Mouse (Mus musculus): ENCODE measurements around the gene Trim21. TPM values are rescaled to one million over a fixed set of nuclear protein-coding genes. Genes with fewer than 3 reads are reported as not detected.

The Trim21 gene
- polyA plus RNA-seq, 1 experiment from 2014 or later = 1.1 TPM

DNA sequence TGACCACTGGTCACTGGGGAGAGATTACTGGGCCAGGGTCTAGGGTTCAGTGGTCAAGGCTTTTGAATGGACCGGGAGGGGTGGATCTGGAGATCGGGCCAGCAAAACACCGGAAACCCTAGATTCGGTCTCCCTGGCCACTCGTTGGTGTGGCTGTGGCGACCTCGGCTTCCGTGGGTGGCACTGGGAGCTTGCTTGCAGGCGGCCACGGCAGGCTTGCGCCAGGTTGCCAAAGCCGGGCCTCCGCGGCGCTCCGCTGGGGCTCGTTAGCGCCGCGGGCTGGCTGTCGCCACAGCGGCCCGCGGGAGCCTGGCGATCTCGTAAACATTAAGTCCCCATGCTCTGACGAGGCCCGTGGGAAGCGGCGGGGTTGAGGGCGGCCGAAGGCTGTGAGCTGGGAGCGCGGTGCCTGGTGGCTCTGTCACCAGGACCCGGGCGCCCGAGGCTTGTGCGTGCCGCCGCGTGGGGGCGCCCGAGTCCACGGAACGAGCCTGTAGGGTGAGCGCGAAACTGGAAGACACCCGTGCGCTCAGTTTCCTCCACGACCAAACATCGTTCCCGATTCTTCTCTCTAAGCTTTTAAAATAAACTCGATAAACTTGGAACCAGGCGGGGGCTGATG, 52.4 kb downstream of the Trim21 start:
- Histone ChIP-seq H3K36me3 (ENCODE audit: control insufficient read depth, insufficient read depth, low read length) (no peaks in the 10 kb centered on the region), H3K27ac (replicated peaks; ENCODE audit: low read depth, low read length) (no peak overlapping the region), H3K4me1 (ENCODE audit: control insufficient read depth, insufficient read depth, low read length) (peaks cover 9% of the 10 kb centered on the region), H3K9me3 (ENCODE audit: control insufficient read depth, low read length) (no peaks in the 10 kb centered on the region), H3K9ac (ENCODE audit: low read depth, low read length) (peak overlapping the region; percentile 73), H3K4me3 (ENCODE audit: low read depth, low read length) (peak overlapping the region; percentile 49), H3K4me2 (ENCODE audit: low read depth, low read length) (peak overlapping the region; percentile 92), H3K27me3 (replicated peaks; ENCODE audit: control insufficient read depth, insufficient read depth, low read length) (peaks cover 13% of the 10 kb centered on the region; the same call in 1 of the 2 replicates)
- DNase-seq (ENCODE audit: low spot score) = peak; percentile 86
- 1% methylated on average over 43 of the region's 54 CpGs for WGBS
- ATAC-seq (ENCODE audit: low read depth) = peak; percentile 94

DNA sequence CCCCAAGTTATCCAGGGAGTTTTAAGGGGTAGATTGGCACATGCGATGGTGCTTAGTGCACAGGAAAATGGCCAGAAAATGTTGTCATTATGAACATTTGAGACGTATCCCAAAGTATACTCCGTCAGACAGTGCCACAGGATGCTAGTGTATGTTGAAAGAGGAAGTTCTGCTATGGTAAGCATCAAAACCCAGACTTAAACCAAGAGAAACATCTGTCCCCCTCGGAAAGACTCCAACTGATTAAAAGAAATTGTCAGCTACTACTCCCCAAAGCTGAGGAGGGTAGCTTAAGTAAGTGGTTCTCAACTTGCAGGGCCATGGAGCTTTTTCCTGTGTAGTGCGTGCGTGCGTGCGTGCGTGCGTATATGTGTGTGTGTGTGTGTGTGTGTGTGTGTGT, 53.4 kb downstream of the Trim21 start:
- H3K4me1 ChIP-seq (ENCODE audit: control insufficient read depth, insufficient read depth, low read length) = peaks cover 9% of the 10 kb centered on the region
- 83% methylated on average over 10 of the region's 10 CpGs for WGBS
- H3K4me2 ChIP-seq (ENCODE audit: low read depth, low read length) = no peak overlapping the region
- H3K27me3 ChIP-seq (replicated peaks; ENCODE audit: control insufficient read depth, insufficient read depth, low read length) = peaks cover 13% of the 10 kb centered on the region; the same call in 1 of the 2 replicates
- ATAC-seq (ENCODE audit: low read depth) (no peak), DNase-seq (ENCODE audit: low spot score) (no peak)
- no peaks in the 10 kb centered on the region for H3K36me3 ChIP-seq (ENCODE audit: control insufficient read depth, insufficient read depth, low read length)
- H3K9me3 ChIP-seq (ENCODE audit: control insufficient read depth, low read length) = no peaks in the 10 kb centered on the region
- no peak overlapping the region for H3K4me3 ChIP-seq (ENCODE audit: low read depth, low read length)
- no peak overlapping the region for H3K9ac ChIP-seq (ENCODE audit: low read depth, low read length)
- H3K27ac ChIP-seq (replicated peaks; ENCODE audit: low read depth, low read length) = no peak overlapping the region

DNA sequence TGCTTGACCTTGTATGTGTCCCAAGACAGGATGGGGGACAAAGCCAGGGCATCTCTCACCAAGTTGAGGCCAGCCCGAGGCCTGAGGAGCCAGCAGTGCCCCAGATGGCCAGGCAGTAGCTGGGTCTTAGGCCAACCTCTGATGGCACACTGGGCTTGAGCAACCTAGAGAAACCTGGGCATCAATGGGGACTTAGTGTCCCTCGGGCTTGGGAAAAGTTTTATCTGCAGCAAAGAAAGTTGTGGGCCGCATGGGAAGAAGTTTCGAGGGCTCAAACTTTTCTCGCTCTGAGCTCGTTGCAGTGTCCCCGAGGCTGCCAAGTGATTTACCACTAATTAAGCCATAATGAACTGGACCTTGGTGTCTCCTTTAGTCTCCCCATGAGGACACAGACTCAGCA, 55.6 kb downstream of the Trim21 start:
- Histone ChIP-seq H3K27me3 (replicated peaks; ENCODE audit: control insufficient read depth, insufficient read depth, low read length) (peaks cover 13% of the 10 kb centered on the region; the same call in 1 of the 2 replicates), H3K9ac (ENCODE audit: low read depth, low read length) (no peak overlapping the region), H3K36me3 (ENCODE audit: control insufficient read depth, insufficient read depth, low read length) (no peaks in the 10 kb centered on the region), H3K4me1 (ENCODE audit: control insufficient read depth, insufficient read depth, low read length) (peaks cover 5% of the 10 kb centered on the region; the same call in 1 of the 2 replicates), H3K4me2 (ENCODE audit: low read depth, low read length) (no peak overlapping the region), H3K27ac (replicated peaks; ENCODE audit: low read depth, low read length) (no peak overlapping the region), H3K9me3 (ENCODE audit: control insufficient read depth, low read length) (no peaks in the 10 kb centered on the region), H3K4me3 (ENCODE audit: low read depth, low read length) (no peak overlapping the region)
- DNase-seq (ENCODE audit: low spot score) = no peak
- no peak for ATAC-seq (ENCODE audit: low read depth)
- 78% methylated on average over 7 of the region's 7 CpGs for WGBS

DNA sequence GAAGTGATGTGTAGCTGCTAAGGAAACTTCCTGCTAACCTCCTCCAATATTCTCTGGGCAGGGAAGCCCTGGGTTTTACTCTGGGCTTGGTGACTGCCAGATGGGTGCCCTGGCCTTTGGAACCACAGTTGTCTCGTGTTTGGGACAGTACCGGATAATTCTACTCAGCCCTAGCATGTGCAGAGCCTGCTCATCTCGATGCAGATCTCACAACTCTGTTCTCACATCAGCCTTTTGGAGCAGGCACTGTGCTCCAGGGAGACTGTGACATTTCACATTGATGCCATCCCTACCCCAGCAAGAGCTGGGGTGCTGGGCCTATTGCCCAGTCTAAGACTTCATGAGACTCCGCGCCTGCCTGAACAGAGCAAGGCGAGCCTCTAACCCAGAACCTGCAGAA, 56.6 kb downstream of the Trim21 start:
- Histone ChIP-seq H3K27me3 (replicated peaks; ENCODE audit: control insufficient read depth, insufficient read depth, low read length) (peaks cover 5% of the 10 kb centered on the region; the same call in 1 of the 2 replicates), H3K4me1 (ENCODE audit: control insufficient read depth, insufficient read depth, low read length) (peaks cover 5% of the 10 kb centered on the region; the same call in 1 of the 2 replicates), H3K9ac (ENCODE audit: low read depth, low read length) (no peak overlapping the region), H3K4me2 (ENCODE audit: low read depth, low read length) (no peak overlapping the region), H3K4me3 (ENCODE audit: low read depth, low read length) (no peak overlapping the region), H3K9me3 (ENCODE audit: control insufficient read depth, low read length) (no peaks in the 10 kb centered on the region), H3K36me3 (ENCODE audit: control insufficient read depth, insufficient read depth, low read length) (no peaks in the 10 kb centered on the region), H3K27ac (replicated peaks; ENCODE audit: low read depth, low read length) (no peak overlapping the region)
- no peak for DNase-seq (ENCODE audit: low spot score)
- WGBS = 81% methylated on average over 6 of the region's 6 CpGs
- ATAC-seq (ENCODE audit: low read depth) = no peak

DNA sequence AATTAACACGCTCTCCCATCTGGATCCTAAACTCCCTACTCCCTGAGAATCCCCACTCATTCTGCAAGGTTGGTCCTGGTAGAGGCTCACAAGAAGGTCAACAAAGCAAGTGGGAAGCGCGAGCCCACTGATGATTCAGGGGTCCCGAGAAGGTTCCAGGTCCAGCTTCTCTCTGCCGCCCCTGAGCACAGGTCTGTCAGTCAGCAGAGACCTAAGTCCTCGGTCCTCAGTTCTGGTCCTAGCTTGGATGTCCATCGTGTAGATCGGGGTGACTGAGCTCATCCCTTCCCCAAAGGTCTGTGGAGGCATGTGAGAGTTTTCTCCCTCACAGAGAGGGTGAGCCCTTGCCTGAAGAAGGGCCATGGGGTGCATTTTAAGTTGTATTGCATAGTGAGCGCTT, 57.2 kb downstream of the Trim21 start:
- H3K4me2 ChIP-seq (ENCODE audit: low read depth, low read length) = no peak overlapping the region
- no peak overlapping the region for H3K27ac ChIP-seq (replicated peaks; ENCODE audit: low read depth, low read length)
- no peaks in the 10 kb centered on the region for H3K36me3 ChIP-seq (ENCODE audit: control insufficient read depth, insufficient read depth, low read length)
- no peak overlapping the region for H3K9ac ChIP-seq (ENCODE audit: low read depth, low read length)
- no peaks in the 10 kb centered on the region for H3K4me1 ChIP-seq (ENCODE audit: control insufficient read depth, insufficient read depth, low read length)
- 82% methylated on average over 9 of the region's 9 CpGs for WGBS
- H3K27me3 ChIP-seq (replicated peaks; ENCODE audit: control insufficient read depth, insufficient read depth, low read length) = peaks cover 5% of the 10 kb centered on the region; the same call in 1 of the 2 replicates
- ATAC-seq (ENCODE audit: low read depth) (no peak), DNase-seq (ENCODE audit: low spot score) (no peak)
- no peaks in the 10 kb centered on the region for H3K9me3 ChIP-seq (ENCODE audit: control insufficient read depth, low read length)
- no peak overlapping the region for H3K4me3 ChIP-seq (ENCODE audit: low read depth, low read length)

Other genes with a start within 250 kb of the Trim21 start
- 98.1 and 123 TPM in 2 replicates for gene Rrm1, start 123.8 kb downstream of the Trim21 start, polyA plus RNA-seq (2014; fragmentation: Nextera tagmentation; extraction: Ambion mirVana)
- gene Olfr543, start 83.8 kb downstream of the Trim21 start, polyA plus RNA-seq (2014; fragmentation: Nextera tagmentation; extraction: Ambion mirVana) = 0.31 and 0.97 TPM in 2 replicates
- 0.10 and 0.14 TPM in 2 replicates for gene Olfr544, start 77.2 kb downstream of the Trim21 start, polyA plus RNA-seq (2014; fragmentation: Nextera tagmentation; extraction: Ambion mirVana)
- gene Olfr545, start 65.9 kb downstream of the Trim21 start, polyA plus RNA-seq (2014; fragmentation: Nextera tagmentation; extraction: Ambion mirVana) = not detected in 2 replicates
- not detected in 2 replicates for gene Olfr547, start 30.7 kb downstream of the Trim21 start, polyA plus RNA-seq (2014; fragmentation: Nextera tagmentation; extraction: Ambion mirVana)
- gene Olfr548-ps1, start 24.6 kb downstream of the Trim21 start, polyA plus RNA-seq (2014; fragmentation: Nextera tagmentation; extraction: Ambion mirVana) = not detected in 2 replicates
- gene Olfr549, start 15.6 kb downstream of the Trim21 start, polyA plus RNA-seq (2014; fragmentation: Nextera tagmentation; extraction: Ambion mirVana) = not detected in 2 replicates
- 0.33 and 0.71 TPM in 2 replicates for gene Olfr550, start 6.0 kb upstream of the Trim21 start, polyA plus RNA-seq (2014; fragmentation: Nextera tagmentation; extraction: Ambion mirVana)
- gene Olfr551, start 26.4 kb upstream of the Trim21 start, polyA plus RNA-seq (2014; fragmentation: Nextera tagmentation; extraction: Ambion mirVana) = 0.03 TPM in 1 of 2 replicates, not detected in the other
- 0.14 TPM in 1 of 2 replicates, not detected in the other for gene Olfr552, start 32.3 kb upstream of the Trim21 start, polyA plus RNA-seq (2014; fragmentation: Nextera tagmentation; extraction: Ambion mirVana)
- gene Olfr553, start 52.7 kb upstream of the Trim21 start, polyA plus RNA-seq (2014; fragmentation: Nextera tagmentation; extraction: Ambion mirVana) = 0.08 TPM in 1 of 2 replicates, not detected in the other
- not detected in 2 replicates for gene Olfr554, start 72.9 kb upstream of the Trim21 start, polyA plus RNA-seq (2014; fragmentation: Nextera tagmentation; extraction: Ambion mirVana)
- gene Olfr555, start 93.3 kb upstream of the Trim21 start, polyA plus RNA-seq (2014; fragmentation: Nextera tagmentation; extraction: Ambion mirVana) = not detected in 2 replicates
- not detected in 2 replicates for gene Olfr556, start 99.4 kb upstream of the Trim21 start, polyA plus RNA-seq (2014; fragmentation: Nextera tagmentation; extraction: Ambion mirVana)
- gene Trim68, start 121.8 kb upstream of the Trim21 start, polyA plus RNA-seq (2014; fragmentation: Nextera tagmentation; extraction: Ambion mirVana) = 12.6 and 15.4 TPM in 2 replicates
- 0.10 and 0.12 TPM in 2 replicates for gene Olfr557, start 130.4 kb upstream of the Trim21 start, polyA plus RNA-seq (2014; fragmentation: Nextera tagmentation; extraction: Ambion mirVana)
- gene Olfr558, start 136.7 kb upstream of the Trim21 start, polyA plus RNA-seq (2014; fragmentation: Nextera tagmentation; extraction: Ambion mirVana) = 0.75 and 1.4 TPM in 2 replicates
- gene Olfr33, start 153.6 kb upstream of the Trim21 start, polyA plus RNA-seq (2014; fragmentation: Nextera tagmentation; extraction: Ambion mirVana) = not detected in 2 replicates
- not detected in 2 replicates for gene Olfr559, start 162.0 kb upstream of the Trim21 start, polyA plus RNA-seq (2014; fragmentation: Nextera tagmentation; extraction: Ambion mirVana)
- not detected in 2 replicates for gene Olfr560, start 193.9 kb upstream of the Trim21 start, polyA plus RNA-seq (2014; fragmentation: Nextera tagmentation; extraction: Ambion mirVana)
- 1.0 and 1.5 TPM in 2 replicates for gene Olfr78, start 194.0 kb upstream of the Trim21 start, polyA plus RNA-seq (2014; fragmentation: Nextera tagmentation; extraction: Ambion mirVana)
- gene Olfr561, start 205.7 kb upstream of the Trim21 start, polyA plus RNA-seq (2014; fragmentation: Nextera tagmentation; extraction: Ambion mirVana) = 0.11 TPM in 1 of 2 replicates, not detected in the other
- not detected in 2 replicates for gene Olfr564, start 238.0 kb upstream of the Trim21 start, polyA plus RNA-seq (2014; fragmentation: Nextera tagmentation; extraction: Ambion mirVana)

All from embryonic facial prominence, embryonic 14.5 days (tissue).